Mouse (Mus musculus) liver, embryonic 11.5 days (tissue): ENCODE data around the gene Tmem97. TPM values are rescaled to one million over a fixed set of nuclear protein-coding genes. Genes with fewer than 3 reads are reported as not detected.
"Not testable (repeated sequence)": the region's sequence is repeated elsewhere in the genome, so short reads cannot be mapped to it uniquely, and the experiment has no call there.

Experiments
- ATAC-seq: fragments of 200-750 bp; cut with Nextera tagmentation; replicated peaks from 2 replicates; pipeline ENCODE4 v1.8.0; 2017; ENCODE audit warnings: moderate number of reproducible peaks, mild to moderate bottlenecking, moderate TSS enrichment, moderate library complexity; ENCODE audit not compliant: low FRiP score
- DNase-seq: peaks from one replicate; pipeline ENCODE4 v3.0.0-alpha.2; 2017; ENCODE audit warnings: low spot score
- H3K27ac ChIP-seq: fragments of 300-500 bp; sonication (generic); 2 replicates; pipeline ENCODE4 v1.5.1; 2014; ENCODE audit warnings: mild to moderate bottlenecking, low read depth, low read length, control low read depth
- H3K27me3 ChIP-seq: fragments of 300-500 bp; sonication (generic); replicated peaks from 2 replicates; pipeline ENCODE4 v1.6.1; 2014; ENCODE audit warnings: low read length, mixed read lengths; ENCODE audit not compliant: control insufficient read depth, insufficient read depth
- H3K36me3 ChIP-seq: fragments of 300-500 bp; sonication (generic); 2 replicates; pipeline ENCODE4 v1.6.1; 2014; ENCODE audit warnings: mild to moderate bottlenecking, low read length, moderate library complexity, mixed read lengths; ENCODE audit not compliant: control insufficient read depth, insufficient read depth
- H3K4me1 ChIP-seq: fragments of 300-500 bp; sonication (generic); replicated peaks from 2 replicates; pipeline ENCODE4 v1.6.1; 2014; ENCODE audit warnings: low read length, mixed read lengths; ENCODE audit not compliant: control insufficient read depth, insufficient read depth
- H3K4me2 ChIP-seq: fragments of 300-500 bp; sonication (generic); 2 replicates; pipeline ENCODE4 v1.6.1; 2014; ENCODE audit warnings: mild to moderate bottlenecking, control low read depth, moderate library complexity
- H3K4me3 ChIP-seq: fragments of 300-500 bp; sonication (generic); 2 replicates; pipeline ENCODE4 v1.5.1; 2014; ENCODE audit warnings: low read depth, low read length, control low read depth
- H3K9ac ChIP-seq: fragments of 300-500 bp; sonication (generic); 2 replicates; pipeline ENCODE4 v1.6.1; 2014; ENCODE audit warnings: low read depth, low read length, control low read depth
- H3K9me3 ChIP-seq: fragments of 300-500 bp; sonication (generic); 2 replicates; pipeline ENCODE4 v1.6.1; 2016; ENCODE audit warnings: low read length, inconsistent platforms, mixed read lengths; ENCODE audit not compliant: control insufficient read depth
- WGBS: fragments of 180-500 bp; shearing (Covaris S2); extraction: QIAGEN DNeasy Blood & Tissue Kit; methylation state at CpG from one replicate; pipeline ENCODE4 v1.1.7; 2014; 5-methylcytosine and 5-hydroxymethylcytosine counted together
- polyA plus RNA-seq: library from polyadenylated mRNA; unstranded; fragments of >200 nt; fragmentation: Nextera tagmentation; extraction: Ambion mirVana; gene quantifications from 2 replicates; pipeline ENCODE4 v1.2.1, GENCODE M21; 2014

The Tmem97 gene
- 173 and 183 TPM in 2 replicates for polyA plus RNA-seq

DNA sequence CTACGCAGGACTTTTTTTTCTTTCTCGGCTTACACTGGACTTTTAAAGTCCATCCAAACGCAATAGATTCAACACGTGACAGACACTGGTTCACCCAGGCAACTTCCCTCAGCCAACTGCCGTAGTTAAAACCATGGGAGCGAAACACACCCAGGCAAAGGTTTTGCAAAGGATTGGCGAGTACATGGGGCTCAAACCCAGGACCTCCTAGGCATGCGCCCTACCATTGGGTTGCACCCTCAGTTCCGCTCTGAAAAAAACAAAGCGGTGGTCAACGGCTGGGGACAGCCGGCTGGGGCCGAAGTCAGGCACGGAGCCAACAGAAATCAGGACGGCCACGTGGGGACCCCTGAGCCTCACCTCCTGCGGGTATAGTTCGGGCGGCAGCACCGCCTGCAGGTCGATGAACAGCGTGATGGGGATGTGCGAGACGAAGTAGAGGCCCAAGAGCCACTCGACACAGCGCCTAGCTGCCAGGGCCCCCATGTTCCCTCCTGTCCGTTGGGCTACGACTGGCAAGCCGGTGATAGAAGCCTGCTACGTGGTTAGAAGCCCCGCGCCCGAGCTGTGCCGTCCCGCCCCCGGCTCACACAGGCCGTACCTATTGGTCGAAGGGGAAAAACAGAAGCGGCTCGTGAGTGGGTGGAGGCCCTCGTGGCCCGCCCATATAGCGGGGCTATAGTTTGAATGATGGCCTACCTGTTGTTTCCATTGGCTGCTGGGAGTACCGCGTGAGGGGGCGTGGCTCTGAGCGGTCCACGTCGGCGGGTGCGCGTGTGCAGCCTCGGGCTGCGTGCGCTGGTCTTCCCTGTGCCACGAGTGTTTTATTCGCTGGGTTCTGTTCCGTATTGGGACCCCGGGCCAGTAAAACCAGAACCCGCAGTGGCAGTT lies at the start of gene Tmem97:
Gene Tmem97 (minus strand): TSS at position 610 of the 891 bp plus-strand sequence.
- ATAC-seq (peak; percentile 100), DNase-seq (peak; percentile 92)
- peak within 1 kb of the TSS; percentile 85 for H3K27ac ChIP-seq
- peak within 1 kb of the TSS; percentile 76 for H3K4me3 ChIP-seq
- no peaks in the 10 kb centered on the region for H3K27me3 ChIP-seq
- WGBS, result under 1% methylated on average over 60 of the region's 60 CpGs
- peak within 1 kb of the TSS; percentile 76 for H3K9ac ChIP-seq
- no peaks in the 10 kb centered on the region for H3K9me3 ChIP-seq
- H3K36me3 ChIP-seq, result no peaks in the 10 kb centered on the region
- peak within 1 kb of the TSS; percentile 81 for H3K4me2 ChIP-seq
- H3K4me1 ChIP-seq, result peaks cover 16% of the 10 kb centered on the region

DNA sequence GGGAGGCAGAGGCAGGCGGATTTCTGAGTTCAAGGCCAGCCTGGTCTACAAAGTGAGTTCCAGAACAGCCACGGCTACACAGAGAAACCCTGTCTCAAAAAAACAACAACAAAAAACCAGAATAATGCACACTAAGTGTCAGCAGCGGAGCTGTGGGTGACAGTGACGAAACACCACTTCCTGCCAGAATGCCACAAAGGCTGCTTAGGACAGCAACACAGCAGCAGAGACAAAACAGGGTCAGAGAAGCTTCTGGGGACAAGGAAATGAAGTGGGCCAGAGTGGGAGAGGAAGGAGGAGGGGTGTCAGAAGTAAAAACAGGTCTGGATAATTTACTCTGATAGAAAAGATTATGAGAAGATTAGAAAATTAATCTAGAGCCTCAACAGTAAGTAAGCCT lies 49.5 kb upstream of the Tmem97 start:
- ATAC-seq (no peak), DNase-seq (no peak)
- Histone ChIP-seq H3K9me3 (no peaks in the 10 kb centered on the region), H3K27ac (no peak overlapping the region), H3K4me2 (no peak overlapping the region), H3K4me1 (peaks cover 5% of the 10 kb centered on the region), H3K36me3 (no peaks in the 10 kb centered on the region), H3K4me3 (no peak overlapping the region), H3K27me3 (no peaks in the 10 kb centered on the region), H3K9ac (no peak overlapping the region)
- WGBS, result 63% methylated on average over 4 of the region's 4 CpGs

DNA sequence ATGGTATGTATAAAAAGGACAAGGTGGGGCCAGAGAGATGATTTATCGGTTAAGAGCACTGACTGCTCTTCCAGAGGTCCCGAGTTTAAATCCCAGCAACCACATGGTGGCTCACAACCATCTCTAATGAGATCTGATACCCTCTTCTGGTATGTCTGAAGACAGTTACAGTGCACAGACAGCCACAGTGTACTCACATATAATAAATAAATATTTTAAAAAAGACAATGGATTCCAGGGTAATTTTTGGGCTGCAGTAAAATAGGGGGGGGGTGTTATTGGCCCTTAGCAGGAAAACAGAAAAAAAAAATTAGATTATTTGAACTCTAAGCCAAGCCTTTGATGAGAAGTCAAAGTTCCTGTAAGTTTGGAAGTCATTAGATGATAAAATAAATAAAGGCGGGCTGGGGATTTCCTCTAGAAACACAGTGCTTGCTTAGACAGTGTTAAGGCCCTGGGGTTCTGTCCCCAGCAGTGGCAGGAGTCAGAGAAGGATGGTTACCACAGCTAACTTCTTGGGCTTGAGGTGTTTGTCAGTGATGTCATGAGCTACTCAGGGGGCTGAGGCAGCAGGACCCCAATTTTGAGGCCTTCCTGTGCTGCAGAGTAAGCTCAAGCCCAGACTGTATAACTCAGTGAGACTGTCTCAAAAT lies 48.3 kb upstream of the Tmem97 start:
- ATAC-seq, result no peak
- Histone ChIP-seq H3K27ac (no peak overlapping the region), H3K4me1 (peaks cover 9% of the 10 kb centered on the region), H3K4me3 (no peak overlapping the region), H3K27me3 (no peaks in the 10 kb centered on the region), H3K9me3 (no peaks in the 10 kb centered on the region), H3K36me3 (no peaks in the 10 kb centered on the region), H3K9ac (no peak overlapping the region), H3K4me2 (no peak overlapping the region)
- 82% methylated on average over 3 of the region's 3 CpGs for WGBS
- DNase-seq, result no peak

DNA sequence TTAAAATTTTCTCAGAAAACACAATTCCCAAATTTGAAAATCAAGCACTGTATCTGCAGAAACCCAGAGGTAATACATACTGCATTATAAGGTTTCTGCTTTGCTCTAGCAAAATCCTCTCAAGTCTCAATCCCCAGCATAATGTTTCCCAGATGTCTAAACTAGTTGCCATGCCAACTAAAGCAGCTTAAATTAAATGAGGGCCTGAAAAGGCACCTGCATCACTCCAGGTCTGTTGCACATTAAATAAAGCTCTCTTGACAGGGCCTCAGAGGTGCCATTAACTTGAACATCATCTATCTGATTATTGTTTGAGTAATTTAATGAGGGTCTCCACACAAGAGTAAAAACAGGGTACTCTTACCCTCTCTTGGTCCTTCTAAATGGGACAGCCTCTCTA lies 46.2 kb upstream of the Tmem97 start:
- Histone ChIP-seq H3K9me3 (no peaks in the 10 kb centered on the region), H3K27me3 (no peaks in the 10 kb centered on the region), H3K36me3 (no peaks in the 10 kb centered on the region), H3K4me3 (no peak overlapping the region), H3K4me1 (peaks cover 9% of the 10 kb centered on the region), H3K9ac (no peak overlapping the region), H3K4me2 (no peak overlapping the region), H3K27ac (no peak overlapping the region)
- DNase-seq (no peak), ATAC-seq (no peak)

DNA sequence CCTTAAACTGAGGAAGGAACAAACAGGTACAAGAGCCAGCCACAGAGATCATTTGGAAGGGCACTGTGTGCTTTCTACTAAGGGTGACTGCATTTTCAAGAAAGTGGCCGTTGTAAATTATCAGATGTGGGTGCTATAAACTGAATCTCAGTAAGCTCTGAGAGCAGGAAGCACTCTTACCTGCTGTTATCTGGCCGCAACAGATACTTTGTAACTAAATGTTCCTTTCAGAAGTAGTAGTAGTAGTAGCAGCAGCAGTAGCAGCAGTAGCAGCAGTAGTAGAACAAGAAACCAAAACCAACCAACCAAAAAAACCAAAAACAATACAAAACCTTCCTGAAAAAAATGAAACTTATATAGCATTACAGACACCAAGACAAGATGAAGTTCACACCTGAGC lies 45.2 kb upstream of the Tmem97 start:
- no peaks in the 10 kb centered on the region for H3K27me3 ChIP-seq
- H3K4me2 ChIP-seq, result no peak overlapping the region
- no peak overlapping the region for H3K4me3 ChIP-seq
- no peak overlapping the region for H3K9ac ChIP-seq
- no peaks in the 10 kb centered on the region for H3K9me3 ChIP-seq
- no peak overlapping the region for H3K27ac ChIP-seq
- ATAC-seq (no peak), DNase-seq (no peak)
- no peaks in the 10 kb centered on the region for H3K36me3 ChIP-seq
- WGBS, result 69% methylated on average over 2 of the region's 2 CpGs
- peaks cover 7% of the 10 kb centered on the region for H3K4me1 ChIP-seq

DNA sequence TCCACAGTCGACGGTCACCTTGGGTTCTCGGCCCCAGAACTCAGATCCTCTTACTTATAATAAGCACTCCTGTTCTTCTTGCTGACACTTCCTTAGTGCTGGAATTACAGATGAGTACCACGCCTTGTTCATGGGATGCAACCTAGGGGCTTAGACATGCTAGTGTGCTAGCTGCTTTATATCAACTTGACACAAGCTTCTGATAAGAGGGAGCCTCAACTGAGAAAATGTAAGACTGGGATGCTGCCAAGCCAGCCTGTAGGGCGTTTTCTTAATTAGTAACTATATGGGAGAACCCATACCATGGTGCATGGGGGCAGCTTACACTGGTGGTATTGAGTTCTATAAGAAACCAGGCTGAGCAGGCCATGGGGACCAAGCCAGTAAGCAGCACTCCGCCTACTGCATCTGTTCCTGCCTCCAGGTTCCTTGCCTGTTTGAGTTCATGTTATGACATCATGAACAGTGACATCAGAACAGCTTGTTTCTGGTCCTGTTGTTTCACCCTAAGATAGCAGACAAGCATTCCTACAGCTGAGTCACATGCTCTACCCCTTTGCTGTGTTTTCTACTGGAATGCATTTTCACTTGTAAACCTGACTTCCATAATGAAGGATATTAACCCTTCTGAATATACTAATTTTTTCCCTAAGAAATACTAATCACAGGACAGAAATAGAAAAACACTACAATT lies 43.8 kb upstream of the Tmem97 start:
- H3K4me2 ChIP-seq, result no peak overlapping the region
- ATAC-seq (no peak), DNase-seq (no peak)
- no peaks in the 10 kb centered on the region for H3K9me3 ChIP-seq
- 79% methylated on average over 6 of the region's 6 CpGs for whole genome bisulfite sequencing
- 0 out of 2 replicates have a peak, but pooled peaks cover 4% of the 10 kb centered on the region for H3K4me1 ChIP-seq
- H3K9ac ChIP-seq, result no peak overlapping the region
- no peaks in the 10 kb centered on the region for H3K27me3 ChIP-seq
- H3K27ac ChIP-seq, result no peak overlapping the region
- no peaks in the 10 kb centered on the region for H3K36me3 ChIP-seq
- H3K4me3 ChIP-seq, result no peak overlapping the region

DNA sequence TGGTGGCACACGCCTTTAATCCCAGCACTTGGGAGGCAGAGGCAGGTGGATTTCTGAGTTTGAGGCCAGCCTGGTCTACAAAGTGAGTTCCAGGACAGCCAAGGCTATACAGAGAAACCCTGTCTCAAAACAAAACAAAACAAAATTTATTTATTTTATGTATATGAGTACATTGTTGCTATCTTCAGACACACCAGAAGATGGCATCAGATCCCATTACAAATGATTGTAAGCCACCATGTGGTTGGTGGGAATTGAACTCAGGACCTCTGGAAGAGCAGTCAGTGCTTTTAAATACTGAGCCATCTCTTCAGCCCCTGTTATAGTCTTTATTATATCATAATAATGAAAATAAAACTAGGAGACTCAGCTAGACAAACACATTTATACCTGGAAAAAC lies 37.1 kb upstream of the Tmem97 start:
- not testable (repeated sequence) for ATAC-seq, H3K4me3 ChIP-seq, DNase-seq, H3K9me3 ChIP-seq, H3K27me3 ChIP-seq, H3K27ac ChIP-seq, H3K9ac ChIP-seq, H3K4me1 ChIP-seq, H3K4me2 ChIP-seq
- H3K36me3 ChIP-seq, result peaks cover 12% of the 10 kb centered on the region
- WGBS, result 75% methylated on average over 1 of the region's 1 CpGs

DNA sequence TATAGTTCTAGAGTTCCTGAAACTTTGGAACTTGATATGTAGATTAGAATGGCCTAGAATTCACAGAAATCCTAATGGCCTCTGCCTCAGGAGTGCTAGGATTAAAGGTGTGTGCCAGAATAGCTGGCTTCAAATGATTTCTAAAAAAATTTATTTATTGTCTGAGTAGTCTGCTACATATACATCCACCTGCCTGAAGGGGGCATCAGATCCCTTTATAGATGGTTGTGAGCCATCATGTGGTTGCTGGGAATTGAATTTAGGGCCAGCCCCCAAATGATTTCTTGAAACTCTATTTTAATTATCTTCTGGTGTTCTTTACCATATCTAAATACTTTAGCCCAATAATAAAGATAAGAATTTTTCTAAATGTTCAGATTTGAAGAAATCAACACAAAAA lies 35.5 kb upstream of the Tmem97 start:
- Histone ChIP-seq H3K9me3 (no peaks in the 10 kb centered on the region), H3K27me3 (no peaks in the 10 kb centered on the region), H3K4me2 (no peak overlapping the region), H3K4me1 (no peaks in the 10 kb centered on the region), H3K36me3 (peaks cover 13% of the 10 kb centered on the region), H3K4me3 (no peak overlapping the region), H3K27ac (no peak overlapping the region), H3K9ac (no peak overlapping the region)
- no peak for DNase-seq
- no peak for ATAC-seq
